Mouse (Mus musculus): Measurements from ENCODE around the gene Kcne1. TPM values are rescaled to one million over a fixed set of nuclear protein-coding genes. Genes with fewer than 3 reads are reported as not detected.

Gene Kcne1
- polyA plus RNA-seq (2016; fragmentation: Nextera tagmentation; extraction: Ambion mirVana), result 0.29 and 1.1 TPM in 2 replicates

DNA sequence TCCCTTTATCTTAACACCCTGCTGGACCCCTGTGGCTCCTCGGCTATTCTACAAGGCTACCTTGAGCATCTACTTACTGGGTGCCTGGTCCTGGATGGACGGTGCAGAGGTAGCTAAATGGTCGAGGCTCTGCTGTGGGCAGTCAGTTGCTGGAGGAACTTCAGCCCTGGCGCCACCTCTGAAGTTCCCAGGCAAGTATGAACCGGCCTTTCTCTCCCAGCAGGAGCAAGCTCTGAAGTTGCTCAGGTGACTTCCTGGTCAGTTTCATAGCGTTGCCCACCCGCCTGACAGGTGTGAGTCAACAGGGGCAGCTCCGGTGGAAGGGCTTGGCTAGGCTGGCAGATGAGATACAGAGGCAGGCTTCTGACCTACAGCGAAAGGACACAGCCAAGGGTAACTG is at the start of gene Kcne1:
Kcne1 (minus strand) TSS at position 240 of the 400 bp plus-strand sequence.
- Histone ChIP-seq H3K36me3 (replicated peaks) (no peaks in the 10 kb centered on the region), H3K4me1 (peaks cover 31% of the 10 kb centered on the region), H3K4me3 (peak within 1 kb of the TSS; percentile 6; the same call in 1 of the 2 replicates), H3K27ac (replicated peaks) (0 out of 2 replicates have a peak within 1 kb of the TSS, but pooled peaks have one; percentile 11), H3K27me3 (replicated peaks; ENCODE audit: low read depth, poor library complexity, severe bottlenecking) (peaks cover 35% of the 10 kb centered on the region), H3K9me3 (no peaks in the 10 kb centered on the region)
- DNase-seq (ENCODE audit: low spot score), result no peak
- WGBS, result 51% methylated on average over 9 of the region's 9 CpGs

DNA sequence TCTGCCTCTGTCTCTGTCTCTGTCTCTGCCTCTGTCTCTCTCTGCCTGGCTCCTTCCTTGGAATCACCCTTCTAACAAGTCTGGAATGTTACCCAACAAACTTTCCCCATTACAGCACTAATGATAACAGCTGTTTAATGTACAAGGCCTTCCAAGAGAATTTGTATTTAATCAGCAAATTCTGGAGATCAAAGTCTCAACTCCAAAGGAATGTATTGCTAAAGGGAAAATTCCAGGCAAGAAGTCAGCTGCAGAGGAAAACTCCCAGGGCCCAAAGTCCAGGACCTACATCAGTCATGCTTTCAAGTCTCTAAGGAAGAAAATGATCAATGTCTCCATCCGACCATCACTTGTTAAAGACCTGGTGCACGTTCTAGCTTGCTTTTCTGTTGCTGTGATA is 48.6 kb upstream of the Kcne1 start:
- Histone ChIP-seq H3K4me3 (no peak overlapping the region), H3K9me3 (0 out of 2 replicates have a peak, but pooled peaks cover 2% of the 10 kb centered on the region), H3K36me3 (replicated peaks) (0 out of 2 replicates have a peak, but pooled peaks cover 5% of the 10 kb centered on the region), H3K4me1 (peaks cover 33% of the 10 kb centered on the region), H3K27me3 (replicated peaks; ENCODE audit: low read depth, poor library complexity, severe bottlenecking) (no peaks in the 10 kb centered on the region), H3K27ac (replicated peaks) (no peak overlapping the region)
- DNase-seq (ENCODE audit: low spot score), result no peak
- 84% methylated on average over 2 of the region's 2 CpGs for WGBS

DNA sequence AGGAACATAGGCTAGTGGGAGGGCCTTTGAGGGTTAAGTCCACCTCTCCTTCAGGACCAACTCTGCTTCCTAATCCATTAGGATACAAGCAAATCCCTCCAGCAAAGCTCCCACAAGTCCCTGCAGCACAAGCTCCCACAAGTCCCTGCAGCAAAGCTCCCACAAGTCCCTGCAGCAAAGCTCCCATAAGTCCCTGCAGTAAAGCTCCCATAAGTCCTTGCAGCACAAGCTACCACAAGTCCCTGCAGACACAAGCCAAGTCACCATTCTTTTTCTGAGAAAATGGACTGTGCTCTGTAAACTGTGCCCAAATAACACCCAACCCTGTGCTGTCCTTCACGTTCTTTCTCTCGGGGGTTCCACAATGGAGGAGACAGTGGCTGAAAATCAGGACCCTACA is 44.9 kb upstream of the Kcne1 start:
- Histone ChIP-seq H3K4me3 (no peak overlapping the region), H3K36me3 (replicated peaks) (0 out of 2 replicates have a peak, but pooled peaks cover 5% of the 10 kb centered on the region), H3K9me3 (0 out of 2 replicates have a peak, but pooled peaks cover 2% of the 10 kb centered on the region), H3K4me1 (peaks cover 47% of the 10 kb centered on the region), H3K27me3 (replicated peaks; ENCODE audit: low read depth, poor library complexity, severe bottlenecking) (peaks cover 13% of the 10 kb centered on the region), H3K27ac (replicated peaks) (no peak overlapping the region)
- DNase-seq (ENCODE audit: low spot score), result no peak
- WGBS, result 95% methylated on average over 2 of the region's 2 CpGs

GRCm38 (mm10) chr16:92403069-92403468 is 43.8 kb upstream of the Kcne1 start:
- peak overlapping the region; percentile 55; the same call in 1 of the 2 replicates for H3K27ac ChIP-seq (replicated peaks)
- 81% methylated on average over 10 of the region's 10 CpGs for WGBS

GRCm38 (mm10) chr16:92402216-92402615 is 42.9 kb upstream of the Kcne1 start:
- WGBS, result 43% methylated on average over 8 of the region's 8 CpGs
- H3K27ac ChIP-seq (replicated peaks), result peak overlapping the region; percentile 55; the same call in 1 of the 2 replicates

More at GRCm38 (mm10) chr16:92403069-92403468, 43.8 kb upstream of the Kcne1 start:
- H3K27me3 ChIP-seq (replicated peaks; ENCODE audit: low read depth, poor library complexity, severe bottlenecking), result peaks cover 21% of the 10 kb centered on the region
- H3K9me3 ChIP-seq, result no peaks in the 10 kb centered on the region
- DNase-seq (ENCODE audit: low spot score), result no peak
- H3K4me1 ChIP-seq, result peaks cover 57% of the 10 kb centered on the region
- no peak overlapping the region for H3K4me3 ChIP-seq
- H3K36me3 ChIP-seq (replicated peaks), result 0 out of 2 replicates have a peak, but pooled peaks cover 2% of the 10 kb centered on the region

DNA sequence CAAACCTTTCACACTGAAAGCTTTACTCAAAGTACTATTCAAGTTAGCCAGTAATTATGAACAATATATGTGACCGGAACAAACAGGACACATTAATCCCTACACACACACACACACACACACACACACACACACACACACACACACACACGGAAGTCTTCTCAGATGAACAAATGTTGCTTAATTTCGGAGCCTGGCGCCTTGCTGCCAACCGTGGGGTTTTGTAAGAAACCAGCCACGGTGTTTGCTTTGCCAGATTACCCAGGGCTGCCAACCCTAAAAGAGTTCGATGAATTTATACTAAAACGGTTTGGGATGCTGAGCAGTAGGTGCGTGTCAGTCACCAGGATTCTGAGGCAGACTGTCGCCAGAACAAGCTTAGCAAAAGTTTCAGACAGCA is 41.9 kb upstream of the Kcne1 start:
- WGBS, result 45% methylated on average over 10 of the region's 10 CpGs
- no peak for DNase-seq (ENCODE audit: low spot score)
- Histone ChIP-seq H3K27me3 (replicated peaks; ENCODE audit: low read depth, poor library complexity, severe bottlenecking) (peaks cover 29% of the 10 kb centered on the region), H3K27ac (replicated peaks) (0 out of 2 replicates have a peak overlapping the region, but pooled peaks have one; percentile 84), H3K4me3 (no peak overlapping the region), H3K36me3 (replicated peaks) (peaks cover 9% of the 10 kb centered on the region), H3K4me1 (peaks cover 66% of the 10 kb centered on the region), H3K9me3 (no peaks in the 10 kb centered on the region)

More at GRCm38 (mm10) chr16:92402216-92402615, 42.9 kb upstream of the Kcne1 start:
- no peak for DNase-seq (ENCODE audit: low spot score)
- no peak overlapping the region for H3K4me3 ChIP-seq
- peaks cover 29% of the 10 kb centered on the region for H3K27me3 ChIP-seq (replicated peaks; ENCODE audit: low read depth, poor library complexity, severe bottlenecking)
- no peaks in the 10 kb centered on the region for H3K9me3 ChIP-seq
- peaks cover 66% of the 10 kb centered on the region for H3K4me1 ChIP-seq
- H3K36me3 ChIP-seq (replicated peaks), result no peaks in the 10 kb centered on the region; the same call in 1 of the 2 replicates

DNA sequence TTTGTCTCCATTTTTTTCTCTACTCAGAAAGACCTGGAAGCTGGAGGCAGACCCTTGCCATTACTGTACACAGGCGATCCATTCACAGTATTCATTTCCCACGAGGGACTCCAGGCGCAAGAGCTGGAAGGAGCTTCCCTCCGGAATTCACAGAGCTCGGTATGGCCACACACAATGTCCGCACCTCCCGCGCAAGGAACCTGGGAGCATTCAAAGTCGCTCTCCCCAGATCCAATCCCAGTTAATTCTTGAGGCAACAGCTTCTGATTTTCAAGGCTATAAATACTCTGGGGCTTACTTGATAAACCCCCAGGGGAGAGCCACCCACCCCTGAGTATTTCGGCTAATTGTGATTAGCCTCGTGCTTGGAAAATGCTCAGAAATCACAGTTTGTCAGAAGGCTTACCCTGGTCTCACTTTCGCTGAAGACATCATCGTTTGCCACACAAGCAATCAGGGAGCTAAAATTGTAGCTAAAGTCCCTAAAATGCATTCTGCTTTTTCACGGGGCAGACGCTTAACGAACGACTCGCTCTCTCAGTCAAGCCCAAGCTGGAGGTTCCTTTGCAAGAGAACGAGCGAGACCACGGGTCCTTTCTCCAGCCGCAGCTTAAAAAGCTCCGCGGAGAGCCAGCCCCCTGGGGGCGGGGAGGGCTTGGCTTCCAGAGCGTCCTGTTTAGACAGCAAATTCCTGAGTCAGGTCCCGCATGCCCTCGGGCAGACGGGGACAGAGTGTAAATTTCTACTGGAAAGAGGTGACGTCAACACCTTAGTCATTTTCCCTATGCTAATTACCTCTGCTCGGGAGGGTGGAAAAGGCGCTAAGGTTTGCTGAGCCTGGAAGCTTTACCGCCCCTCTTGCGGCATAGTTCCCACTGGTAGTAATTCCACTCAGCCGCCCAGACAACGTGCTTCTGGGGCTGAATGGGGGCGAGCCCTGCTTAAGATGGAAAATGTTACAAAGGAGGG is 40.5 kb upstream of the Kcne1 start:
- Histone ChIP-seq H3K36me3 (replicated peaks) (peaks cover 23% of the 10 kb centered on the region), H3K4me3 (peak overlapping the region; percentile 58), H3K4me1 (peaks cover 66% of the 10 kb centered on the region), H3K9me3 (no peaks in the 10 kb centered on the region), H3K27me3 (replicated peaks; ENCODE audit: low read depth, poor library complexity, severe bottlenecking) (peaks cover 29% of the 10 kb centered on the region), H3K27ac (replicated peaks) (peak overlapping the region; percentile 84)
- peak; percentile 92 for DNase-seq (ENCODE audit: low spot score)
- WGBS, result under 1% methylated on average over 37 of the region's 37 CpGs

DNA sequence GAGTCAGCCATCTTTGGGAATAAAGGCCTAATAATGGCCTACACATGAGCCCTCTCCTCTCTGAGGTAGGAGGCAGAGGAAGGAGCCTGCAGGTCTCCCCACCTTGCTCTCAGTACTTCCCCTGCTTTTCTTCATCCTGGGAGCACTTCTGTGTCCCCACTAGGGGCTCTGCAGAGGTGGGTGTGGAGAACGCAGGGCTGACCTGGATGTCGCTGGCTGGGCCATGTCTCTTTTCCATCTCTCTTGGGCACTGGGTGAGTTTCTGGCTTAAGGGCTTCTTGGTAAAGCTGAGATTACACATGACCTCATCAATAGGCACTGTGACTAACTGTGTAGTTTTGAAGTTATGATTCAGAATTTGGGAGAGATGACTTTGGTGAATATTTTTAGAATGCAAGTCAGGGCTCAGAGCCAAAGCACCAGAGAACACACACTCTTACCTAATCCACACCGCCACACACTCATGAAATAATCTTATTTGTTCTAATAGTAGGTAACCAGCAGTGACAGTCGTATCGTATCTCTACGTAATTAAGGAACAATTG is 39.4 kb upstream of the Kcne1 start:
- no peaks in the 10 kb centered on the region for H3K9me3 ChIP-seq
- H3K27ac ChIP-seq (replicated peaks), result no peak overlapping the region; the same call in 1 of the 2 replicates
- 57% methylated on average over 6 of the region's 6 CpGs for WGBS
- H3K4me1 ChIP-seq, result peaks cover 64% of the 10 kb centered on the region
- DNase-seq (ENCODE audit: low spot score), result no peak
- H3K36me3 ChIP-seq (replicated peaks), result peaks cover 35% of the 10 kb centered on the region
- H3K4me3 ChIP-seq, result peak overlapping the region; percentile 58
- peaks cover 29% of the 10 kb centered on the region for H3K27me3 ChIP-seq (replicated peaks; ENCODE audit: low read depth, poor library complexity, severe bottlenecking)

DNA sequence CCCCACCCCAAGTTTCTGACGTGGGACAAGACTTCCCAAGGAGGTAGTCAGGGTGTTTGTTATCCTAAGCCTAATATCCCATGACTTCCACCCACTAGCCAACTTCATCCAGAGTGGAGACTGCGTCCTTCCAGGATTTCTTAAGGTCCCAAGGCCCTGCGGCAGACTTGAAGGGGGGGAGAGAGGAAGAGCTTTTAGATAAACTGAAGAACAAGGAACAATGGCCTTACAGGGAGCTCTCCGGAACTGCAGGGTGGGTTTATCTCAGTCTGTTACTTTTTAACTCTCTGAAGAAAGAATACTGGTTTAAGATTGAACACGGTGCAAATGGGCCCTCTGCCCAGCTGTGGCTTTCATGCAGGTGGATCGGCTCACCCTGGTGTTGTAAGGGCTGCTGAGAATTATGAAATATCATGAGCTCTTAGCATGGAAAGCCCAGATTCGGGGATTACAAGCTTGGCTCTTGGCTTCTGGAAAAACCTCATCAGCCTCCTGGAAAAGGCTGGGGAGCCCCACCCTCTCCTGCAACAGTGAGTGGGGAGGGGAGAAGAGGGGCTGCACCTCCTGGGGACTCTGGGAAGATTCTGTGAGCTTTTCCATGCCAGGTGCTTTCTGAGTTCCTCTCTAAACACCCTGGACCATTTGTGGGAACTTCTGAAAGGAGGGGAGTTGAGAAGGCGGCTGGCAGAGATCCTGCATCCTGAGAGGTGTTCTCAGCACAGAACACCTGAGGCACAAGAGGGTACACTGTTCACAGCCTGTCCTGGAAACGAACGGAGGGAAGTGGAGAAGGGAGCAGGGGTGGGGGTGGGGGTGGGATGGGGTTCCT is 38.7 kb upstream of the Kcne1 start:
- DNase-seq (ENCODE audit: low spot score), result no peak
- Histone ChIP-seq H3K4me3 (no peak overlapping the region), H3K27me3 (replicated peaks; ENCODE audit: low read depth, poor library complexity, severe bottlenecking) (peaks cover 29% of the 10 kb centered on the region), H3K9me3 (no peaks in the 10 kb centered on the region), H3K27ac (replicated peaks) (no peak overlapping the region; the same call in 1 of the 2 replicates), H3K4me1 (peaks cover 57% of the 10 kb centered on the region), H3K36me3 (replicated peaks) (peaks cover 42% of the 10 kb centered on the region)
- 48% methylated on average over 10 of the region's 10 CpGs for WGBS

DNA sequence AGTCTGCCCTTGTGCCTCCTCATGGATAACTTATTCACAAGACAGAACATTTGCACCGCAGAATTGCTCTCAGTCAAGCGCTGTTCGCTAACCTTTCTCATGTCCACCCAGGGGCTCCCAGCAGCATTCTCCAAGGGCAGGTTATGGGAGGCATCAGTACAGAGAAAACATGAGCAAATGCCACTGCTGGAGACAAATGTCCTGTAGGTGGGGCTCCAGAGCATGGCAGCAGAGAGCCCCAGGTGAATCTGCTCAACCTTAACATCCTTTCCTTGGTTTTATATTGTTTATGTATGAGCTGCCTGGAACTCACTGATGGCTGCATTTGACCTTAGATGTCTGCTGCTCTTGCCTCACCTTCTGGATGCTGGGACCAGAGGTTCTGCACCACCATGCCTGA is 34.5 kb upstream of the Kcne1 start:
- peaks cover 63% of the 10 kb centered on the region for H3K36me3 ChIP-seq (replicated peaks)
- peaks cover 15% of the 10 kb centered on the region for H3K4me1 ChIP-seq
- H3K27ac ChIP-seq (replicated peaks), result no peak overlapping the region
- H3K27me3 ChIP-seq (replicated peaks; ENCODE audit: low read depth, poor library complexity, severe bottlenecking), result peaks cover 15% of the 10 kb centered on the region
- H3K9me3 ChIP-seq, result no peaks in the 10 kb centered on the region
- WGBS, result 95% methylated on average over 3 of the region's 3 CpGs
- DNase-seq (ENCODE audit: low spot score), result no peak
- H3K4me3 ChIP-seq, result no peak overlapping the region

DNA sequence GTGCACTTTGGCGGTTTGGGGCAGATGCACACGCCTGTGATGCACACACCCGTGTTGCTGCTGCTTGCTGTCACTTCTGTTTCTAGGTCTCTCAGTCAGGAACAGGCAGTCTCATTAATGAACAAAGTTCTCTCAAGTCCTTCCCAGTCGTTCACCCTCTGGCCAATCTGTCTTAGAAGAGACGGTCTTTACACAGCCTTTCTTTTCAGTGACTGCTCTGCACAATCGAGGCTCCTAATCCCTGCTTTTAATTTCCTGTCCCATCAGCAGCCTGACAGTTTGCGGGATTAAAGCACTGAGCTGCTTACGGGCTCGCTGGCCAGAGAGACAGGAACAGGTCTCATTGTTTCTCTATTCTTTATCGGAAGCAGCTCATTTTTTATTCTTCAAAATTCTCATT is 28.4 kb upstream of the Kcne1 start:
- 49% methylated on average over 10 of the region's 10 CpGs for WGBS
- H3K27ac ChIP-seq (replicated peaks), result no peak overlapping the region
- no peak for DNase-seq (ENCODE audit: low spot score)
- H3K9me3 ChIP-seq, result no peaks in the 10 kb centered on the region
- H3K36me3 ChIP-seq (replicated peaks), result peaks cover 19% of the 10 kb centered on the region
- H3K4me3 ChIP-seq, result no peak overlapping the region
- no peaks in the 10 kb centered on the region for H3K27me3 ChIP-seq (replicated peaks; ENCODE audit: low read depth, poor library complexity, severe bottlenecking)
- H3K4me1 ChIP-seq, result peaks cover 8% of the 10 kb centered on the region; the same call in 1 of the 2 replicates

- Histone ChIP-seq H3K9me3 (no peaks in the 10 kb centered on the region), H3K27me3 (replicated peaks; ENCODE audit: low read depth, poor library complexity, severe bottlenecking) (no peaks in the 10 kb centered on the region), H3K36me3 (replicated peaks) (no peaks in the 10 kb centered on the region), H3K4me1 (peaks cover 12% of the 10 kb centered on the region), H3K4me3 (no peak overlapping the region), H3K27ac (replicated peaks) (no peak overlapping the region)
- WGBS, result 2% methylated on average over 2 of the region's 2 CpGs
- DNase-seq (ENCODE audit: low spot score), result peak; percentile 77
Observed at GRCm38 (mm10) chr16:92385062-92385461, 25.8 kb upstream of the Kcne1 start.

Data from embryonic facial prominence, embryonic 10.5 days (tissue).